Mouse (Mus musculus): ENCODE data around the gene Rmnd5a. TPM values are rescaled to one million over a fixed set of nuclear protein-coding genes. Genes with fewer than 3 reads are reported as not detected.

Gene Rmnd5a
- polyA plus RNA-seq, 1 experiment = 1.1 TPM

GRCm38 (mm10) chr6:71348006-71348405, 92.4 kb downstream of the Rmnd5a start:
- no peak overlapping the region for H3K4me3 ChIP-seq (replicated peaks)
- H3K36me3 ChIP-seq (ENCODE audit: control insufficient read depth) = no peaks in the 10 kb centered on the region
- peaks cover 6% of the 10 kb centered on the region for H3K9me3 ChIP-seq (ENCODE audit: control insufficient read depth, low read length)
- H3K4me1 ChIP-seq (ENCODE audit: control insufficient read depth) = no peaks in the 10 kb centered on the region
- H3K27me3 ChIP-seq (ENCODE audit: control insufficient read depth) = no peaks in the 10 kb centered on the region
- TF ChIP-seq GATA1 (IDR thresholded peaks at IDR 0.05; ENCODE audit: low read length) = no peak
- TF ChIP-seq TAL1 (IDR thresholded peaks at IDR 0.05; ENCODE audit: low read length) = no peak

- Histone ChIP-seq H3K27me3 (ENCODE audit: control insufficient read depth) (no peaks in the 10 kb centered on the region), H3K4me3 (replicated peaks) (no peak overlapping the region), H3K4me1 (ENCODE audit: control insufficient read depth) (no peaks in the 10 kb centered on the region), H3K9me3 (ENCODE audit: control insufficient read depth, low read length) (no peaks in the 10 kb centered on the region), H3K36me3 (ENCODE audit: control insufficient read depth) (no peaks in the 10 kb centered on the region)
- TF ChIP-seq GATA1 (IDR thresholded peaks at IDR 0.05; ENCODE audit: low read length) (no peak), TAL1 (IDR thresholded peaks at IDR 0.05; ENCODE audit: low read length) (no peak)
These were observed 99.3 kb downstream of the Rmnd5a start for GRCm38 (mm10) chr6:71341179-71341578.

GRCm38 (mm10) chr6:71339351-71339750, 101.1 kb downstream of the Rmnd5a start:
- H3K36me3 ChIP-seq (ENCODE audit: control insufficient read depth) = no peaks in the 10 kb centered on the region
- no peaks in the 10 kb centered on the region for H3K4me1 ChIP-seq (ENCODE audit: control insufficient read depth)
- TF ChIP-seq TAL1 (IDR thresholded peaks at IDR 0.05; ENCODE audit: low read length) (no peak), GATA1 (IDR thresholded peaks at IDR 0.05; ENCODE audit: low read length) (no peak)
- no peak overlapping the region for H3K4me3 ChIP-seq (replicated peaks)
- no peaks in the 10 kb centered on the region for H3K9me3 ChIP-seq (ENCODE audit: control insufficient read depth, low read length)
- no peaks in the 10 kb centered on the region for H3K27me3 ChIP-seq (ENCODE audit: control insufficient read depth)

- no peak overlapping the region for H3K4me3 ChIP-seq (replicated peaks)
- no peaks in the 10 kb centered on the region for H3K9me3 ChIP-seq (ENCODE audit: control insufficient read depth, low read length)
- TF ChIP-seq GATA1 (IDR thresholded peaks at IDR 0.05; ENCODE audit: low read length) (no peak), TAL1 (IDR thresholded peaks at IDR 0.05; ENCODE audit: low read length) (no peak)
- H3K27me3 ChIP-seq (ENCODE audit: control insufficient read depth) = no peaks in the 10 kb centered on the region
- no peaks in the 10 kb centered on the region for H3K36me3 ChIP-seq (ENCODE audit: control insufficient read depth)
- no peaks in the 10 kb centered on the region for H3K4me1 ChIP-seq (ENCODE audit: control insufficient read depth)
These were observed 101.5 kb downstream of the Rmnd5a start for GRCm38 (mm10) chr6:71338941-71339340.

Other genes starting within 250 kb of the Rmnd5a start
- 0.07 and 0.08 TPM in 2 replicates for gene Fabp1, start 240.8 kb downstream of the Rmnd5a start, polyA plus RNA-seq (2012)
- gene Krcc1, start 169.0 kb downstream of the Rmnd5a start, polyA plus RNA-seq (2012) = 2.8 and 3.3 TPM in 2 replicates
- not detected in 2 replicates for gene Smyd1, start 118.4 kb downstream of the Rmnd5a start, polyA plus RNA-seq (2012)
- gene Cd8b1, start 117.8 kb downstream of the Rmnd5a start, polyA plus RNA-seq (2012) = not detected in 2 replicates
- gene Cd8a, start 67.2 kb downstream of the Rmnd5a start, polyA plus RNA-seq (2012) = not detected in 2 replicates
- 0.36 and 0.44 TPM in 2 replicates for gene Rnf103, start 53.3 kb upstream of the Rmnd5a start, polyA plus RNA-seq (2012)
- 2.8 and 4.9 TPM in 2 replicates for gene Chmp3, start 103.2 kb upstream of the Rmnd5a start, polyA plus RNA-seq (2012)
- gene Kdm3a, start 192.4 kb upstream of the Rmnd5a start, polyA plus RNA-seq (2012) = 0.45 and 0.69 TPM in 2 replicates

Measured in erythroblast, embryonic 14.5 days (primary cell).